Mouse (Mus musculus): ENCODE results near the gene Gm42669.

GRCm38 (mm10) chr5:107548444-107548843, 41.0 kb downstream of the Gm42669 start:
- TF ChIP-seq EP300 (IDR thresholded peaks at IDR 0.05; ENCODE audit: low read depth) (no peak), CTCF (IDR thresholded peaks at IDR 0.05; ENCODE audit: low read depth) (no peak)

Data from heart, postnatal 0 days (tissue).